Mouse (Mus musculus) hindbrain, embryonic 13.5 days (tissue): ENCODE data around the gene Bend3. TPM values are rescaled to one million over a fixed set of nuclear protein-coding genes. Genes with fewer than 3 reads are reported as not detected.

Experiments
- ATAC-seq: fragments of 200-750 bp; cut with Nextera tagmentation; 2 replicates; pipeline ENCODE4 v1.8.0; 2017; ENCODE audit warnings: moderate TSS enrichment; ENCODE audit not compliant: low FRiP score
- H3K27ac ChIP-seq: fragments of 300-500 bp; sonication (generic); 2 replicates; pipeline ENCODE4 v1.5.1; 2015; ENCODE audit warnings: inconsistent platforms, mild to moderate bottlenecking, moderate library complexity
- H3K27me3 ChIP-seq: fragments of 300-500 bp; sonication (generic); 2 replicates; pipeline ENCODE4 v1.6.1; 2015; ENCODE audit warnings: mild to moderate bottlenecking, inconsistent platforms
- H3K36me3 ChIP-seq: fragments of 300-500 bp; sonication (generic); 2 replicates; pipeline ENCODE4 v1.6.1; 2015; ENCODE audit warnings: mild to moderate bottlenecking, inconsistent platforms
- H3K4me1 ChIP-seq: fragments of 300-500 bp; sonication (generic); replicated peaks from 2 replicates; pipeline ENCODE4 v1.6.1; 2015; ENCODE audit warnings: inconsistent platforms
- H3K4me2 ChIP-seq: fragments of 300-500 bp; sonication (generic); 2 replicates; pipeline ENCODE4 v1.6.1; 2015; ENCODE audit warnings: inconsistent platforms, mild to moderate bottlenecking, moderate library complexity
- H3K4me3 ChIP-seq: fragments of 300-500 bp; sonication (generic); 2 replicates; pipeline ENCODE4 v1.5.1; 2015; ENCODE audit warnings: mild to moderate bottlenecking, inconsistent platforms
- H3K9ac ChIP-seq: fragments of 300-500 bp; sonication (generic); 2 replicates; pipeline ENCODE4 v1.6.1; 2015; ENCODE audit warnings: mild to moderate bottlenecking, inconsistent platforms
- H3K9me3 ChIP-seq: fragments of 300-500 bp; sonication (generic); 2 replicates; pipeline ENCODE4 v1.6.1; 2016; ENCODE audit warnings: inconsistent platforms
- WGBS: fragments of 180-500 bp; shearing (Covaris S2); methylation state at CpG from one replicate; pipeline ENCODE4 v1.1.7; 2015; 5-methylcytosine and 5-hydroxymethylcytosine counted together
- polyA plus RNA-seq: library from polyadenylated mRNA; unstranded; fragments of >200 nt; fragmentation: Nextera tagmentation; extraction: Ambion mirVana; gene quantifications from 2 replicates; pipeline ENCODE4 v1.2.1, GENCODE M21; 2015

Bend3 gene
- polyA plus RNA-seq, 1 experiment from 2014 or later = 3.0 TPM

DNA sequence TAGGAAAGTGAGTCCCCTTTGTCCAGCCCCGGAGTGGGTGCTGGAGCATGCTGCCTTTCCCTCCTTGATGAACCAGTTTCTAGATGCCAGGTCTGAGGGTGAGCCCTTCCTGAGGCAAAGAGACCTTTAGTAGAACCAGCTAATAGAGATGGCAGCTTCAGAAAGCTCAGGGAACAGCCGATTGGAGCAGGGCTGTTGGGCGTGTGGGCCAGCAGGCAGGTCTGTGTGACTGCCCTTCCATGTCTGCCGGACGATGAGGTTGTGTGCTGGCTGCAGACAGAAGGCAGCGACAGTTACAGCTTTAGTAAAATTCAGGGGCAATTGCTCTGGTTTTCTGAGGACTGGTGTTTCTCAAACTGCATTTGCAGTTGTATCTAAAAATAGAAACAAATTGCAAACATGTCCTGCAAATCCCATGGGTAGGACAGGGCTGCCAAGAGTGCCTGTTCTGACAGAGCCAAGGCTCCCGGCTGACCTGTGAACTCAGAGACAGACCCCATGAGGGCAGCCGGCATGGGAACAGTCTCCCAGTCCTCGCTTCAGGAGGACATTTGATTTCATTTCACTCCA is 4.9 kb downstream of the Bend3 start:
- H3K4me1 ChIP-seq = peaks cover 39% of the 10 kb centered on the region
- no peaks in the 10 kb centered on the region for H3K9me3 ChIP-seq
- peak overlapping the region; percentile 15; the same call in 1 of the 2 replicates for H3K4me2 ChIP-seq
- H3K9ac ChIP-seq = 0 out of 2 replicates have a peak overlapping the region, but pooled peaks have one; percentile 14
- H3K27me3 ChIP-seq = no peaks in the 10 kb centered on the region
- 0 out of 2 replicates have a peak overlapping the region, but pooled peaks have one; percentile 45 for H3K27ac ChIP-seq
- no peak overlapping the region for H3K4me3 ChIP-seq
- H3K36me3 ChIP-seq = no peaks in the 10 kb centered on the region
- no peak for ATAC-seq
- 37% methylated on average over 9 of the region's 9 CpGs for WGBS

DNA sequence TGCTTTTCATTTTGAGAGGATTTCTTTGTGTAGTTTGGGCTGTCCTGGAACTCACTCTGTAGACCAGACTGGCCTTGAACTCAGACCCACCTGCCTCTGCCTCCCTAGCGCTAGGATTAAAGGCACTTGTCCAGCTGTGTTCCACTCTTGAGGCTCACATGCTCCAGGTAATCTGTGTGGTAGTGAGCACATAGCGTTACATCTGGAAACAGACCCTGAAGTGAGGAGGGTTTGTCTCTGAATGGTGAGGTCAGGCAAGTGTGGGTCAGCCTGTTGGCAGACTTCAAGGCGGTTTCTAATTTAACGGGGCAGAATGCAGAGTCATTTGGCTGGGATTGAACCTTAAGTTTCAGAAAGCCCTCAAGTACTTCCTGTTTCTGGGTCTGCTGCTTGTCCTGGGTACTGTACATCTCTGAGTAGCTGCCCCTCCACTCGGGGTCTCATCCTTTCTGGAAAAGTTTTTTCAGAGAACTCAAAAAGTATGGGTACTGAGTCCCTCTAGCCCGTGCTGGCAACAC is 7.2 kb downstream of the Bend3 start:
- Histone ChIP-seq H3K4me1 (peaks cover 41% of the 10 kb centered on the region), H3K4me2 (no peak overlapping the region), H3K27me3 (no peaks in the 10 kb centered on the region), H3K9me3 (no peaks in the 10 kb centered on the region), H3K4me3 (no peak overlapping the region), H3K9ac (no peak overlapping the region), H3K27ac (no peak overlapping the region), H3K36me3 (no peaks in the 10 kb centered on the region)
- ATAC-seq = no peak
- 94% methylated on average over 6 of the region's 6 CpGs for WGBS

DNA sequence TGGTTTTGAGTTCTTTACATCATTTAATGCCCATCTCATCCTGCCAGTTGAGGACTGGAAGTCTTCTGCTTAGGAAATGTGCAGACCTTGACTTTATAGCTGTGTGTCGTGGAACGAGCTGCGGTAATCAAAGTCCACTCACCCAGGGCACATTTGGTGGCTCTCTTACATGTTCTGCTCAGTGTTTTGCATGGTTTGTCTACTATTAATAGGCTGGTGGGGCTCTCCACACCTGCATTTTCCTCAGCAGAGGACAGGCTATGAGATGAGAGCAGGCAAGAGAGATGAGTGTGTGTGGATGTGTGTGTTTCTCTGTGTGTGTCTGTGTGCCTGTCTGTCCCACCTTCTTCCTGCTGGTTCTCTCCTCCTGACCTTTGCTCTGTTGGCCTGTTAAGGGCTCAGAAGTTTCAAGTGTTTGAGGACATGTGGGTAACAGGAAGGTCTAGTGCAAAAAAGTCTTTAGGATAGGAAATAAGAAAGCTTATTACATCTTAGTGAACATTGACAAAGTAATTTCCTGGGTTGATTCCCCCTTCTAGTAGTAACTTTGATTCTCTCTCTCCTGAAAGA is 8.9 kb downstream of the Bend3 start:
- H3K4me1 ChIP-seq = peaks cover 25% of the 10 kb centered on the region
- no peaks in the 10 kb centered on the region for H3K9me3 ChIP-seq
- H3K27ac ChIP-seq = no peak overlapping the region
- H3K9ac ChIP-seq = no peak overlapping the region
- no peak overlapping the region for H3K4me2 ChIP-seq
- no peak overlapping the region for H3K4me3 ChIP-seq
- H3K36me3 ChIP-seq = no peaks in the 10 kb centered on the region
- WGBS = 89% methylated on average over 3 of the region's 3 CpGs
- H3K27me3 ChIP-seq = no peaks in the 10 kb centered on the region
- no peak for ATAC-seq

DNA sequence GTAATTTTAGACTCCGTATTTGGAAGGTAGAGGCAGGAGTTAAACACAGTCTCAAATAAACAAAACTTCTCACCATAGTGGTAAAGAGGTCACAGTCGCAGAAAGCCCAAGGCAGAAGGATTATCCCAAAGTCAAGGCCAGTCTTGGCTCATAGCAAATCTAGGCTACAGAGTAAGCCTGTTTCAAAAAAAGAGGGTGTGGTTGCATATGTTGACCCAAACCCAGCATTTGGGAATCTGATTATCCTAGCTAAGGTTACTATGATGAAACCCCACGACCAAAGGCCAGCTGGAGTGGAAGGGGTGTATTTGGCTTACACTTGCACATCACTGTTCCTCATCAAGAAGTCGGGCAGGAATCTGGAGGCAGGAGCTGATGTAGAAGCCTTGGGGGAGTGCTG is 9.6 kb downstream of the Bend3 start:
- Histone ChIP-seq H3K36me3 (no peaks in the 10 kb centered on the region), H3K4me2 (no peak overlapping the region), H3K9me3 (no peaks in the 10 kb centered on the region), H3K27ac (no peak overlapping the region), H3K9ac (no peak overlapping the region), H3K27me3 (no peaks in the 10 kb centered on the region), H3K4me3 (no peak overlapping the region), H3K4me1 (peaks cover 18% of the 10 kb centered on the region)
- WGBS = 81% methylated on average over 4 of the region's 4 CpGs
- ATAC-seq = no peak

DNA sequence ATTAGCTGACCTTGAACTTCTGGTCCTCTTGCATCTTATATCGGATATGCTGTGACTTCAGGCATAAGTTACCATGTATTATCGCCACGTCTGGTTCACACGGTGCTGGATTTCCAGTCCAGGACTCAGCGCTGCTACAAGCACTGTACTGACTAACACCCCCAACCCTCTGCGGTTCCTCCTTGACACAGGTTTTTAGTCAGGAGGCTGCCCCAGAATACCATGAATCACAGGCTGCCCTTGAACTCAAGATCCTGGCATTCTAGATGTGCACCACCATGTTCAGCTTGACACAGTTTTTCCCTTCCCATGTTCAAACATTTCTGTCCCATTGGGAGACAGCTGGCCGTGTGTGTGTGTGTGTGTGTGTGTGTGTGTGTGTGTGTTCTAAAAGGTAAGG is 10.5 kb downstream of the Bend3 start:
- 0 out of 2 replicates have a peak, but pooled peaks cover 12% of the 10 kb centered on the region for H3K4me1 ChIP-seq
- no peak overlapping the region for H3K4me3 ChIP-seq
- H3K4me2 ChIP-seq = no peak overlapping the region
- H3K9me3 ChIP-seq = no peaks in the 10 kb centered on the region
- no peaks in the 10 kb centered on the region for H3K27me3 ChIP-seq
- no peak for ATAC-seq
- peaks cover 2% of the 10 kb centered on the region; the same call in 1 of the 2 replicates for H3K36me3 ChIP-seq
- H3K9ac ChIP-seq = no peak overlapping the region
- 93% methylated on average over 7 of the region's 7 CpGs for WGBS
- H3K27ac ChIP-seq = no peak overlapping the region

DNA sequence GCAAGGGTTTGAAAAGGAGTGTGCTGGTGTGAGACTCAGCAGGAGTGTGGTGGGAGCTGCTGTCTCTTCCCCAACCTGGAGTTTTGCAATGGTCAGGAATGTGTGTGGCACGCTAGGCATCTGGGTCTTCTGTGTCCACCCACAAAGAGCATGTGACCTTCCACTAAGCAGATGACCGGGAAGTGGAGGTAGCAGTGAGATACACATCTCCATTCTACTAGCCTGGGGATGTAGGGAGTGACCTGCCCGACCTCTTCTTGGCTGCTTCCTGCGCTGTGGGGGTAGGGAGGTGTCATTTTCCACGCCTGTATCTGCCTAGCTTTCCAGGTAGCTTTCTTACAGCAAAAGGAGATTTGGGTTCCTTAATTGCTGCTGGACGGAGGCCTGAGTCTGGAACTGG is 10.9 kb downstream of the Bend3 start:
- no peaks in the 10 kb centered on the region for H3K27me3 ChIP-seq
- H3K4me2 ChIP-seq = no peak overlapping the region
- no peak for ATAC-seq
- H3K27ac ChIP-seq = no peak overlapping the region
- H3K9me3 ChIP-seq = no peaks in the 10 kb centered on the region
- no peak overlapping the region for H3K9ac ChIP-seq
- peaks cover 6% of the 10 kb centered on the region for H3K36me3 ChIP-seq
- no peak overlapping the region for H3K4me3 ChIP-seq
- 68% methylated on average over 6 of the region's 6 CpGs for WGBS
- H3K4me1 ChIP-seq = 0 out of 2 replicates have a peak, but pooled peaks cover 12% of the 10 kb centered on the region

DNA sequence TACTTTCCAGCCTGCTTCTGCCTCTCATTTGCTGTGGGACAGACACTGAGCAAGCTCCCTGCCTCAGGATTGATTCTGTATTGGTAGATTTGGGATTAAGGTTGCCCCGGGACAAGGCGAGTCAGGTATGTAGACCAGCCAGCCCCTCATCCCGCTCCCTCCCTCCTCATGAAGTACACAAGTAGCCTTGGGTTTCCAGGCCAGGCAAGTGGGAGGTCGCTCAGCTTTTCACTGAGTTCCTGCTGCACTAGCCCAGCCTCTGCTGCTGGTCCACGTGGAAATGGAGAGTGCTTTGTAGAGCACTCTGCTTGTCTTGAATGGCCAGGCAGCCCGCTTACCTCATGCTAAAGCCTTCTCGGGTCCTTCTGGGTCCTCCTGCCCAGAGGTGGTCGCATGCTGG is 11.4 kb downstream of the Bend3 start:
- no peaks in the 10 kb centered on the region for H3K27me3 ChIP-seq
- no peaks in the 10 kb centered on the region for H3K9me3 ChIP-seq
- H3K9ac ChIP-seq = no peak overlapping the region
- ATAC-seq = no peak
- 78% methylated on average over 8 of the region's 8 CpGs for WGBS
- H3K4me1 ChIP-seq = 0 out of 2 replicates have a peak, but pooled peaks cover 12% of the 10 kb centered on the region
- no peak overlapping the region for H3K4me2 ChIP-seq
- peaks cover 11% of the 10 kb centered on the region for H3K36me3 ChIP-seq
- H3K4me3 ChIP-seq = no peak overlapping the region
- no peak overlapping the region for H3K27ac ChIP-seq

DNA sequence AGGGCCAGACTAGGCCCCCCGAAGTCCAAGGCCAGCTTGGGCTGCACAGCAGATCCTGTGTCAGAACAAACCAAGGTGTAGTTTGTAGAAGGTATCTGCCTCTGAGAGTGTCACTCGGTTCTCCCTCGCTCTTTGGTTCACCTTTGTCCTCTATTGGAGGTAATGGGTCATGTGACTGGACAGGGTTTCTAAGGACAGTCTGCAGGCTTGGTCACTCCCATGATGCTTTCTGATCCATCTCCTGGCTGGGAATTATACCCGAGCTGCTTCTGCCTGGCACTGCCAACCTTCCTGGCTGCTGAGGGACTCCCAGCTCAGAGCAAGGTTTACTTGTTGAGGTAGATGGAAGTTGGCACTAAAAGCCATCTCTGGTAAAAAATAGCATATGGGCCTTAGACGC is 12.2 kb downstream of the Bend3 start:
- 85% methylated on average over 5 of the region's 5 CpGs for WGBS

DNA sequence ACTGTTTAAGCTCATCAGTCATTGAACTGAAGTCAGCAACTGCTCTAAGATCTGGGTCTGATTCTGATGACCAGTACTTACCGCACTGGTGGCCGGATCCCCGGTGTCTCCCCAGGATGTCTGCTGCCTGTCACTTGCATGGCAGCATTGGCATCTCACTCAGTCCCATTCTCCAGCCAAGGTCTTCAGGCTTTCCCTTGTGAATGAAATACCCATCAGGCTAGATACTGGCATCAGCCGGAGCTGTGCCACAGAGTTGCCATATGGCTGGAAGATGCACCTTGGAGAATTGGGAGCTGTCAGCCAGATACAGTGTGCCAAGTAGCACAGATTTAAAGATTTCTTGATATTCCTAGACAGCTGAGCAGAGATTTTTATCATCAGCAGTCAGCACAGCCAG is 24.0 kb downstream of the Bend3 start:
- H3K9me3 ChIP-seq = no peaks in the 10 kb centered on the region
- ATAC-seq = 0 out of 2 replicates have a peak, but pooled peaks have one; percentile 37
- no peaks in the 10 kb centered on the region for H3K27me3 ChIP-seq
- no peak overlapping the region for H3K9ac ChIP-seq
- 91% methylated on average over 4 of the region's 4 CpGs for WGBS
- no peaks in the 10 kb centered on the region for H3K4me1 ChIP-seq
- no peak overlapping the region for H3K4me2 ChIP-seq
- H3K4me3 ChIP-seq = no peak overlapping the region
- H3K27ac ChIP-seq = 0 out of 2 replicates have a peak overlapping the region, but pooled peaks have one; percentile 30
- peaks cover 51% of the 10 kb centered on the region for H3K36me3 ChIP-seq

More for the DNA sequence above, 12.2 kb downstream of the Bend3 start:
- no peak overlapping the region for H3K4me2 ChIP-seq
- H3K27ac ChIP-seq = no peak overlapping the region
- no peak for ATAC-seq
- peaks cover 19% of the 10 kb centered on the region for H3K36me3 ChIP-seq
- H3K9me3 ChIP-seq = no peaks in the 10 kb centered on the region
- H3K27me3 ChIP-seq = no peaks in the 10 kb centered on the region
- 0 out of 2 replicates have a peak, but pooled peaks cover 12% of the 10 kb centered on the region for H3K4me1 ChIP-seq
- no peak overlapping the region for H3K4me3 ChIP-seq
- no peak overlapping the region for H3K9ac ChIP-seq

DNA sequence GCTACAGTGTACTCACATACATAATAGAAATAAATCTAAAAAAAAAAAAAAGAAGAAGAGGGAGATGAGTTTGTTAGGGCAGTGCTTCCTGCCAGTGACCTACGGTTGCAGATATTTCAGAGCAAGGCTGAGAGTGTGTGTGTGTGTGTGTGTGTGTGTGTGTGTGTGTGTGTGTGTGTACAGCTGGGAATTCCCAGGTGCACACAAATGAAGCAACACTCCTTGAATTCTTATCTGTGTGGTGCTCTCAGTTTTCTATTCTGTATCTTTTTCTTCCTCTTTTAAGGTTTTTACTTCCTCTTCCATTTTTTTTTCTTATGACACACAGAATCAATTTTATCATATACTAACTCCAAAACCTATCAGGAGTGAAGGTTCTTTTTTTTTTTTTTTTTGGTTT is 25.7 kb downstream of the Bend3 start:
- no peak for ATAC-seq
- Histone ChIP-seq H3K36me3 (peaks cover 41% of the 10 kb centered on the region), H3K4me1 (no peaks in the 10 kb centered on the region), H3K9me3 (no peaks in the 10 kb centered on the region), H3K4me2 (no peak overlapping the region), H3K27me3 (no peaks in the 10 kb centered on the region), H3K9ac (no peak overlapping the region), H3K4me3 (no peak overlapping the region), H3K27ac (no peak overlapping the region)
- 73% methylated on average over 1 of the region's 1 CpGs for WGBS

DNA sequence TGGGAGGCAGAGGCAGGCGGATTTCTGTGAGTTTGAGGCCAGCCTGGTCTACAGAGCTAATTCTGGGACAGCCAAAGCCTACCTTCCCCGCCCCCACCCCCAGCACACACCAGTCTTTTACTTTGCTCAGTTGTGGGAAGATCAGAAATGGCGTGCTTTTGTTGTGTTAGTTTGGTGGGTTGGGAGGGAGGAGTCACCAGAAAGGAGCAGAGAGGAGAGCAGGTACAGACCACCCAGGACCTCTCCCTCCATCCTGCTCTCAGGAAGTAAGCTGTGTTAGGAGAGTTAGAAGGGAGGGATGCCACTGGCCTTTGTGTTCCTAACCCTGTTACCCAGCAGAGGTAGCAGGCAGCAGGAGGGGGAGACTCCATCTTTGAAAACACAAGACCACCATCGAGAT is 28.4 kb downstream of the Bend3 start:
- H3K4me1 ChIP-seq = no peaks in the 10 kb centered on the region
- no peaks in the 10 kb centered on the region for H3K27me3 ChIP-seq
- 81% methylated on average over 4 of the region's 4 CpGs for WGBS
- no peak overlapping the region for H3K9ac ChIP-seq
- no peaks in the 10 kb centered on the region for H3K9me3 ChIP-seq
- peaks cover 49% of the 10 kb centered on the region for H3K36me3 ChIP-seq
- ATAC-seq = no peak
- H3K27ac ChIP-seq = no peak overlapping the region
- H3K4me3 ChIP-seq = no peak overlapping the region
- H3K4me2 ChIP-seq = no peak overlapping the region

DNA sequence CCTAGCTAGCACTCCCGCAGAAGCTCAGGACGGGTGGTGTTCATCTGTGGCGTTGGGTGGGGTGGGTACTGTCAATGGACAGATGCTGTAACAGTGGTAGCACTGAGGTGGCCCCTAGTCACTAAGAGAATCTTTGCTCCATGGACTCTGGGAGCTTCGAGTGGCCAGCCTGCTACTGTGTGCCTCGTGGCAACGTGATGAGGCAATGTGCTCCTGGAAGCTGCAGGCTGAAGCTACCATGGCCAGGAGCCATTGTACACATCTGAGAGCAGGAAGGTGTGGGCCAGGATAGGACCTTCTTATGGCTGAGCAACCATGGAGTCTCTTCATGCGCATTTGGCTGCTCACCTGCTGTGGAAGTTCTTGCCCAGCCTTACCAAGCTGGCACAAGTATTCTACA is 30.6 kb downstream of the Bend3 start:
- Histone ChIP-seq H3K4me1 (no peaks in the 10 kb centered on the region), H3K9me3 (no peaks in the 10 kb centered on the region), H3K27me3 (no peaks in the 10 kb centered on the region), H3K36me3 (peaks cover 56% of the 10 kb centered on the region), H3K9ac (no peak overlapping the region), H3K27ac (no peak overlapping the region), H3K4me3 (no peak overlapping the region), H3K4me2 (no peak overlapping the region)
- no peak for ATAC-seq
- WGBS = 99% methylated on average over 7 of the region's 7 CpGs

DNA sequence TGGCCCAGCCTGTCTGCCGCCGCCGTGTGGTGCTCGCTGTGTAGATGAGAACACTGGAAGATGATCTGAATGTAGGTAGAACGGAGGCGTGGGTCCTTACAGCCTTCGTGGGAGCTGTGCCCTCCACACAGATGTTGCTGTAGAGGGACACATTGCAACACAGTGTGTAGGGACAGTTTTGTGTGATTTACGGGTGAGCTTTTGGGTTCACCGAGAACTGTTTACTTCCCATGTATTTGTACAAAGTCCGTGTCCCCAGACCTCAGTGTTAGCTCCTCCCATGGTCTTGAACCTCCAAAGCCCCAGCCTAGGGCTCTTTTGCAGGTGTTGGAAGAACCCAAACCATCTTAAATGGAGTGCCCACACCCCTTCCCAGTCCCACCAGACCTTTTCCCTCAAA is 34.3 kb downstream of the Bend3 start:
- H3K27ac ChIP-seq = no peak overlapping the region
- H3K9me3 ChIP-seq = no peaks in the 10 kb centered on the region
- H3K36me3 ChIP-seq = peaks cover 47% of the 10 kb centered on the region
- H3K27me3 ChIP-seq = no peaks in the 10 kb centered on the region
- no peak overlapping the region for H3K4me2 ChIP-seq
- 98% methylated on average over 10 of the region's 10 CpGs for WGBS
- no peak overlapping the region for H3K4me3 ChIP-seq
- no peak for ATAC-seq
- H3K4me1 ChIP-seq = peaks cover 4% of the 10 kb centered on the region; the same call in 1 of the 2 replicates
- no peak overlapping the region for H3K9ac ChIP-seq
